Mouse (Mus musculus) bone marrow, adult 2 months (tissue): Measurements from ENCODE around the gene Gm49369.

ENCODE experiments used
- CTCF ChIP-seq: fragments of 200-500 bp; IDR thresholded peaks from 2 replicates; pipeline ENCODE4 v1.5.1; 2011; ENCODE audit warnings: low read length, control low read depth; ENCODE audit not compliant: control insufficient read depth, insufficient read depth
- POLR2A ChIP-seq: fragments of 200-500 bp; IDR thresholded peaks from 2 replicates; pipeline ENCODE4 v1.6.1; 2011; ENCODE audit warnings: low read depth, mild to moderate bottlenecking, control low read depth, low read length, borderline replicate concordance; ENCODE audit not compliant: control insufficient read depth

DNA sequence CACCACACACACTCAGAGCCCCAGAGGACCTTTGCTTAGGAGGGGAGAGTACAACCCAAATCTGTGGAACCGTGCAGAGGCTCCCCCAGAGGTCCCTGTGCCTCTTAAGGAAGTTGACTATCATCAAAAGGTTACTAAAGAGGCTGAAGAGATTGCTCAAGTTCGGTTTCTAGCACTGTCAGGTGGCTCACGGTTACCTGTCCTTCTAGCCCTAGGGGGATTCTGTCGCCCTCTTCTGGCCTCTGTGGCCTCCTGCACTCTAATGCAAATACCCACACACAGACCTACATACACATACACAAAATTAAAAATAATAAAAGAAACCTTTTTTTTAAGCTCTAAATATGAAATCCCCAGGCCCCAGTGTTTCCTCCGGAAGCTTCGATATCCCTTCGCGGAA lies 36.2 kb upstream of the Gm49369 start:
- TF ChIP-seq CTCF (peak; percentile 34; the same call in 1 of the 2 replicates), POLR2A (no peak)
